Mouse (Mus musculus): ENCODE data around the gene Pdf. TPM values are rescaled to one million over a fixed set of nuclear protein-coding genes. Genes with fewer than 3 reads are reported as not detected.
"Not testable (repeated sequence)": the region's sequence is repeated elsewhere in the genome, so short reads cannot be mapped to it uniquely, and the experiment has no call there.

The Pdf gene
- polyA plus RNA-seq, 1 experiment from 2014 or later = 45.6 TPM

DNA sequence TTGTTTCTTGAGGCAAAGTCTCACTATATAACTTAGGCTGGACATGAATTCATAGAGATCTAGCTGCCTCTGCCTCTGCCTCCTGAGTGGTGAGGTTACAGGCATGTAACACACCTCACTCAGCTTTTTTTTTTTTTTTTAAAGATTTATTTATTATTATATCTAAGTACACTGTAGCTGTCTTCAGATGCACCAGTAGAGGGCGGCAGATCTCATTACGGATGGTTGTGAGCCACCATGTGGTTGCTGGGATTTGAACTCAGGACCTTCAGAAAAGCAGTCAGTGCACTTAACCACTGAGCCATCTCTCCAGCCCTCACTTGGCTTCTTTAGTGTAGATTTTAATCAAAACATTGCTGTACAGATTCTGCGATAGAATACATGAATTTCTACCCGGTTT is 52.1 kb downstream of the Pdf start:
- H3K36me3 ChIP-seq (ENCODE audit: control insufficient read depth, insufficient read depth, low read length); H3K27ac ChIP-seq (ENCODE audit: low read depth, low read length); H3K27me3 ChIP-seq (ENCODE audit: control insufficient read depth, insufficient read depth, low read length); H3K4me2 ChIP-seq (replicated peaks; ENCODE audit: low read depth, low read length); H3K9me3 ChIP-seq (ENCODE audit: control insufficient read depth, low read length); DNase-seq (ENCODE audit: low spot score); H3K9ac ChIP-seq (ENCODE audit: low read depth, low read length); H3K4me1 ChIP-seq (replicated peaks; ENCODE audit: control insufficient read depth, insufficient read depth, low read length); ATAC-seq (ENCODE audit: low FRiP score); H3K4me3 ChIP-seq (ENCODE audit: low read depth, low read length): not testable (repeated sequence)
- 91% methylated on average over 4 of the region's 4 CpGs for WGBS

Other genes starting within 250 kb of the Pdf start
- gene Has3, start 178.4 kb downstream of the Pdf start, polyA plus RNA-seq (2014; fragmentation: Nextera tagmentation; extraction: Ambion mirVana) = 0.29 and 0.39 TPM in 2 replicates
- gene Utp4, start 155.0 kb downstream of the Pdf start, polyA plus RNA-seq (2014; fragmentation: Nextera tagmentation; extraction: Ambion mirVana) = 65.7 and 73.0 TPM in 2 replicates
- gene Sntb2, start 112.9 kb downstream of the Pdf start, polyA plus RNA-seq (2014; fragmentation: Nextera tagmentation; extraction: Ambion mirVana) = 7.5 and 9.9 TPM in 2 replicates
- gene Vps4a, start 17.4 kb downstream of the Pdf start, polyA plus RNA-seq (2014; fragmentation: Nextera tagmentation; extraction: Ambion mirVana) = 98.8 and 101 TPM in 2 replicates
- 40.8 and 42.2 TPM in 2 replicates for gene Cog8, start 8.1 kb upstream of the Pdf start, polyA plus RNA-seq (2014; fragmentation: Nextera tagmentation; extraction: Ambion mirVana)
- 97.2 and 98.6 TPM in 2 replicates for gene Nip7, start 8.3 kb upstream of the Pdf start, polyA plus RNA-seq (2014; fragmentation: Nextera tagmentation; extraction: Ambion mirVana)
- not detected in 2 replicates for gene Tmed6, start 17.0 kb upstream of the Pdf start, polyA plus RNA-seq (2014; fragmentation: Nextera tagmentation; extraction: Ambion mirVana)
- gene Terf2, start 47.9 kb upstream of the Pdf start, polyA plus RNA-seq (2014; fragmentation: Nextera tagmentation; extraction: Ambion mirVana) = 16.1 and 18.8 TPM in 2 replicates
- gene Cyb5b, start 102.0 kb upstream of the Pdf start, polyA plus RNA-seq (2014; fragmentation: Nextera tagmentation; extraction: Ambion mirVana) = 165 and 176 TPM in 2 replicates
- gene Nfat5, start 244.9 kb upstream of the Pdf start, polyA plus RNA-seq (2014; fragmentation: Nextera tagmentation; extraction: Ambion mirVana) = 10.1 and 14.7 TPM in 2 replicates